Mouse (Mus musculus) regulatory T cell (primary cell): Measurements from ENCODE around the gene Mettl7a1.

Source experiments
- in situ Hi-C: fragments of 300-600 bp; cut with MboI, MseI; formaldehyde crosslinking; loops from one replicate; pipeline ENCODE4 v1.15.1; 2025; ENCODE audit warnings: high pct_unique_total_duplicates

The Mettl7a1 gene

GRCm38 (mm10) chr15:100304019-100304991, at the start of gene Mettl7a1:
Gene Mettl7a1, plus strand, starts transcription at chr15:100304140.
- in situ Hi-C loops: no loop called here

DNA sequence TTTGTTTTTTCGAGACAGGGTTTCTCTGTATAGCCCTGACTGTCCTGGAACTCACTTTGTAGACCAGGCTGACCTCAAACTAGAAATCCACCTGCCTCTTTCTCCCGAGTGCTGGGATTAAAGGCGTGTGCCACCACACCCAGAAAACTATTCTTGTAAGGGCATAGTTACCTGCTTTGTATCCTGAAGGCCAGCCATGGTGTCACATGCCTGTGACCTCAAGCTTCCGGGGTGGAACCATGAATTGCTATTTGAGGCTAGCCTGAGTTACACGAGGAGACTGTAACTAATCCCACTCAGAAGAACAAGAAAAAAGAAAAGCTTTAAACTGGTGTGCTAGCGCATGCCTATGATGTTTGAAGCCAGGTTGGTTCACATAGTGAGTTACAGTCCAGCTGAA, 47.6 kb upstream of the Mettl7a1 start:
- in situ Hi-C loops: loop anchor here (25.0 kb wide), 1 partner anchor 106 kb away; the partner anchor contains the start of genes Higd1c, Methig1 and Mettl7a2

GRCm38 (mm10) chr15:100257305-100257704, 46.6 kb upstream of the Mettl7a1 start:
- in situ Hi-C loops: loop anchor here (25.0 kb wide), 1 partner anchor 105 kb away; the partner anchor contains the start of genes Higd1c, Methig1 and Mettl7a2

DNA sequence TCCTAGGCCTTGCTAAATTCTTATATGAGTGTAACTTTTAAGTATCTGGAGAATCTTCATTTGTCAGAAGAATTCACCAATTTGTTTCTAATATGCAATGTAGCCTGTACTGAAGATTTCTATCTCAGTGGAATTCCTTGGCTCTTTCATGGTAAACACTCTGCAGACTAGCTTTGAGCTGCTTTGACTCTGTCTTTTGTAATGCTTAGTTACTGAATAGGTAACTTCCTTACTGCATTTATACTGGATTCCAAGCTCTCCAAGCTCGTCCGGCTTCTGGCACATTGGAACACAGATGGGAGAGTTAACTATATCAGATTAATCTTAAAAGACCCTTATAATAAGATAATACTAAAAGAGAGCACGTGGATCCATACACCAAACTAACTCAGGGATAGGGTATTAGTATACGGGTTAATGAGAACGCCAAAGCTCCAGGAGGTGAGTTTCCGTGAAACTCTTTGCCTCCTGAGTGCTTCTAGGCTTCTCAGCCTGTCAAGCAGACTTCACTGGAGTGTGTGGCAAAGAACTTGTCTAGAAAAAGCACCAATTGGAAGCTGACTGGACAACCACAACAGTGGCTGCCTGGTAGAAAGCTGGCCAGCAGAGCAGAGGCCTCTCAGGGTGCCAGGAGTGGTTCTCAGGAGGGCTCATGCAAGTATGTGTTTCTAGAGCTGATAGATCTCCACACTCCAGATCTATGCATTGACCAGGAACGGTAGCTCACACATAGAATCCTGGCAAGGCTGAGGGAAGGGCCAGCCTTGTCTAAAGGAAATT, 45.1 kb upstream of the Mettl7a1 start:
- in situ Hi-C loops: loop anchor here (25.0 kb wide), 1 partner anchor 103 kb away; the partner anchor contains the start of genes Higd1c, Methig1 and Mettl7a2

GRCm38 (mm10) chr15:100260351-100260750, 43.6 kb upstream of the Mettl7a1 start:
- in situ Hi-C loops: loop anchor here (25.0 kb wide), 1 partner anchor 102 kb away; the partner anchor contains the start of genes Higd1c, Methig1 and Mettl7a2

- in situ Hi-C loops: loop anchor here (25.0 kb wide), 1 partner anchor 99 kb away; the partner anchor contains the start of genes Higd1c, Methig1 and Mettl7a2
These were observed 40.6 kb upstream of the Mettl7a1 start for GRCm38 (mm10) chr15:100263246-100263905.

DNA sequence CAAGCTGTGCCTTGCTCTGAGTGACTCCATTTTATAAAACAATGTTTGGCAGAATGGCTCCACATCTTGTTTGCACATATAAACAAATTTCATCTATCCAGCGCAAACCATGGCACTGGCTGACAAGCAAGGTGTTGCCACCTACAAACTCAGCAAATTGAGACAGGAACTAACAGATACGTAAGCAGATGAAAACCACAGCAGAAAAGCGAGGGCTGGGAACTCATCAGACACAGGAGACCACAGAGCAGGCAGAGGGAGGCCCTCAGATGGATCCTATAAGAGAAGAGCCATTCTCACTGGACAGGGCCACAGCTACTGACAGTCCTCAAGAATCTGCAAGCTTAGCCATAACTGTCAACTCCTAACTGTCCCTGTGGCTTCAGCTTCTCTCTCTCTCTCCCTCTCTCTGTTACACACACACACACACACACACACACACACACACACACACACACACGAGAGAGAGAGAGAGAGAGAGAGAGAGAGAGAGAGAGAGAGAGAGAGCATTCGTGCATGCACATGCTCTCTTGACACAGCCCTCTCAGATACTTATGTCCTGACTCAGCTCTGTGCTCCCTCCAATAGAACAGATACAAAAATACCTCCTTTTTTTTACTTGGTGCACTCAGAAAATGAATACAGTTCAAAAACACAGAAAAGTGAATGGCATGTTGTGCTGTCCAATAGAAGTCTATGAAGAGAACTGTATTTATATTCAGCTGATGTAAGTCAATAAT, 38.2 kb upstream of the Mettl7a1 start:
- in situ Hi-C loops: loop anchor here (25.0 kb wide), 1 partner anchor 97 kb away; the partner anchor contains the start of genes Higd1c, Methig1 and Mettl7a2

DNA sequence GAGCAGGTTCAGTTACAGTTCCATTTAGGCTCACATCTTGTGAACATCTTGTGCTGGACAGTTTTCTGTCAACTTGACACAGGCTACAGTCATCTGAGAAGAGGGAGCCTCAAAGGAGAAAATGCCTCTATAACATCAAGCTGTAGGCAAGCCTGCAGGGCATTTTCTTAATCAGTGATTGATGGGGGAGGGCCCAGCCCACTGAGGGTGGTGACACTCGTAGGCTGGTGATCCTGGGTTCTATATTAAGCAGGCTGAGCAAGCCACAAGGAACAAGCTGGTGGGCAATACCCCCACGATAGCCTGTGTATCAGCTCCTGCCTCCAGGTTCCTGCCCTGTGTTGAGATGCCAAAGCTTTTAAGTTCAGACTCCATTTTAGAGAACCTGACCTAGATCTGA, 35.0 kb upstream of the Mettl7a1 start:
- in situ Hi-C loops: loop anchor here (25.0 kb wide), 1 partner anchor 93 kb away; the partner anchor contains the start of genes Higd1c, Methig1 and Mettl7a2

GRCm38 (mm10) chr15:100269776-100270175, 34.2 kb upstream of the Mettl7a1 start:
- in situ Hi-C loops: loop anchor here (25.0 kb wide), 1 partner anchor 93 kb away; the partner anchor contains the start of genes Higd1c, Methig1 and Mettl7a2

DNA sequence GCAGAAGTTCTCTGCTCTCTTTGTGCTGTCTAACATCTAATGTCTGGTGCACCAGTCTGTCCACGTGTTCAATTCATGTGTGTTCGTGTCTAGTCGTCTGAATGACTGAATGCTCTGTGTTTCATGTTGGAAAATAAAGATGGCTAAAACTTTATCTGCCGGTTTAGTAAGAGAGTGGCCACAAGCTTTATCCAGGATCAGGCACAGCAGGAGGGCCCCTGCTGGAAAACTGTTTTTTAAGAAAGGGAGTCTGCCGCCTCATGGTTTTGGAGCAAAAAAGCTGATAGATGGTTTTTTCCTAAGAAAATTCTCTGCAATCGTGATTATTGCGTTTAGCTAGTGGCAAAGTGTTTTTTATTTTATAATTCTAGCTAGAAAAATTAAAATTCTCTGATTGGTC, 33.3 kb upstream of the Mettl7a1 start:
- in situ Hi-C loops: loop anchor here (25.0 kb wide), 1 partner anchor 92 kb away; the partner anchor contains the start of genes Higd1c, Methig1 and Mettl7a2

GRCm38 (mm10) chr15:100271411-100271810, 32.5 kb upstream of the Mettl7a1 start:
- in situ Hi-C loops: loop anchor here (25.0 kb wide), 1 partner anchor 91 kb away; the partner anchor contains the start of genes Higd1c, Methig1 and Mettl7a2

DNA sequence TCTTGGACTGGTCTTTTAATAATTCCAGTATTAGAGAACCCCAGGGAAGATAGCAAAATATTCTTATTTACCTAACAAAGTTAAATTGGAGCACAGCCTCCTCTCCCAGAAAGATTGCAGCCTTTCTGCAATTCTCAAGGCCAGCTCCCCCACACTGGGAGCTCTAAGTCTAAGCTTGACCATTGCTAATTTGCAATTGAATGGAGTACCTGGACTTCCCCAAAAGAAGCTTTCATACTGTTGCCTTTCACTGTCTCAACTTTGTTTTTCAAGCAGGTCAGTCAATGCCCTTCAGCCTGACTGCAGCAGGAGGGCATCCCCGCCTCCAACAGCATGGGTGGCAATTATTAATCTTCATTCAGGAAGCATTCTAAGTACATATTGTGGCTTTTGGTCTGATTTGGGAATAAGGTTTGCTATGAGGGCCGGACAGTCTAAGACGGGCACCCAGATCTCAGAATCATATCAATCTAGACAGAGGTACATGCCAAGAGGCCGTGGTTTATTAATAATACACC, 30.1 kb upstream of the Mettl7a1 start:
- in situ Hi-C loops: loop anchor here (25.0 kb wide), 1 partner anchor 88 kb away; the partner anchor contains the start of genes Higd1c, Methig1 and Mettl7a2

DNA sequence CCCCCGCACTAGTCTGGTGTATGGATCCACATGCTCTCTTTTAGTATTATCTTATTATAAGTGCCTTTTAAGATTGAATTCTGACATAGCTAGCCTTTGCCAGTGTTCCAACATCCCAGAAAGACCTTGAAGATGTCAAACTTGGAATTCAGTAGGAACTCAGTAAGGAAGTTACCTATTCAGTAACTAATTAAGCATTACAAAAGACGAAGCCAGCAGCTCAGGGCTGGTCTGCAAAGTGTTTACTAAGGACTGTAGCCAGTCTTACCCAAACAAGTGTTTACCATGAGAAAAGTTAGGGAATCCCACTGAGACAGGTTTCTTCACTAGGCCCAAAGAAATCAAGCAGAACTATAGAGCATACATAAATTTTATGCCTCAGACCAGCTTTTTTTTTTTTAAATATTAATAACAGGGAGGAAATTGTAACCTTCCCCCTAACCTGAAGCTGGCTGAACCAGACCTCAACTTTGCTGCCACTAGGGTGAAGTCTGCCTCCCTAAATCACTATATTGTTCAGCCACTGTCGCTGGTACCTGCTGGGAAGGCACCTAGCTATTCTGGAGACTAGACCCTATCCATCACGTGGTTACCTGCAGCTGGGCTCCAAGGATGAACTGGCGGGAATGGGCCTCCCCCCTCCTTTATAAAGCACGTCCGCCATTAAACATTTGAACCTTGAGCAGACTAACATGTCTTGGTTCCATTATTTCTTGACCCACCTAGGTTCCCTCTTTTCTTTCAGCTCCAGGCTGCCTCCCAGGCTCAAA, 29.0 kb upstream of the Mettl7a1 start:
- in situ Hi-C loops: loop anchor here (25.0 kb wide), 2 partner anchors 87 to 1612 kb away; partner anchors contain the start of genes Higd1c, Krt76, Methig1 and Mettl7a2

DNA sequence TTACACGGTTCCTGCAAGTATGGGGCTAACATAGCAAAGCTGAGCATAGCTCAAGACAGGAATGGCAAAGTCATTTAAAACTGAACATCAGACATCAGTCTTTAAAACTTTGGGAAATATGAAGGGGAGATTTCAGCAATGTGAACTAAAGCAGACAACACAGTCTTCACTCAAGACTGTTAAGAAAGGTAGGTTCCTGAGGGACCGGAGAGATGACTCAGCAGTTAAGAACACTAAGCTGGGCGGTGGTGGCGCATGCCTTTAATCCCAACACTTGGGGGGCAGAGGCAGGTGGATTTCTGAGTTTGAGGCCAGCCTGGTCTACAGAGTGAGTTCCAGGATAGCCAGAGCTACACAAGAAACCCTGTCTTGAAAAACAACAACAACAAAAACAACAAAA, 27.5 kb upstream of the Mettl7a1 start:
- in situ Hi-C loops: loop anchor here (25.0 kb wide), 1 partner anchor 1611 kb away; the partner anchor contains the start of gene Krt76

GRCm38 (mm10) chr15:100277586-100277985, 26.4 kb upstream of the Mettl7a1 start:
- in situ Hi-C loops: loop anchor here (25.0 kb wide), 1 partner anchor 1610 kb away; the partner anchor contains the start of gene Krt76

GRCm38 (mm10) chr15:100280626-100281025, 23.3 kb upstream of the Mettl7a1 start, which contains the start of gene Tmprss12:
Gene Tmprss12, plus strand, starts transcription at chr15:100280837.
- in situ Hi-C loops: loop anchor here (25.0 kb wide), 1 partner anchor 1607 kb away; the partner anchor contains the start of gene Krt76

DNA sequence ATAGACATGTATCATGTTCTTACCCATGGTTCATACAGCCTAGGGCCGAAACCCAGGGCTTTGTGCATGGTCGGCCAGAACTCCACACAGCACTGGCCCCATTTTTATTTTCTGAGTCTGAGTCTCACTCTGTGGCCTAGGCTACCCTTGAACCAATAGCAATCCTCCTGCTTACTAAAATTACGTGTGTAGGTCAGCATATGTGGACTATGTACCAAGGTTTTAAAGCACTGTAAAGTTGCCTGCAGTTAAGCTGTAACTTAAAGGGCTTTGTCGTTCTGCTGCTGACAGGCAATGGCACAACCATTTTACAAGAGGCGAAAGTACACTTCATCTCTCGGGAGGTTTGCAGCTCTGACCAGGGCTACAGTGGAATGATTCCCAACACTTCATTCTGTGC, 15.0 kb upstream of the Mettl7a1 start:
- in situ Hi-C loops: loop anchor here (25.0 kb wide), 1 partner anchor 1598 kb away; the partner anchor contains the start of gene Krt76

- in situ Hi-C loops: loop anchor here (25.0 kb wide), 1 partner anchor 1596 kb away; the partner anchor contains the start of gene Krt76
These were observed 13.1 kb upstream of the Mettl7a1 start for GRCm38 (mm10) chr15:100290858-100291257.
